Mouse (Mus musculus) embryonic fibroblast, embryonic 13.5 days (primary cell): Measurements from ENCODE around the gene 4930522L14Rik.
"Not testable (repeated sequence)": the region's sequence is repeated elsewhere in the genome, so short reads cannot be mapped to it uniquely, and the experiment has no call there.

Experiments used
- CTCF ChIP-seq: IDR thresholded peaks from 2 replicates; pipeline ENCODE4 v1.5.1; 2011; ENCODE audit warnings: mild to moderate bottlenecking, control low read depth, low read length, moderate library complexity, borderline replicate concordance; ENCODE audit not compliant: insufficient read depth
- POLR2A ChIP-seq: IDR thresholded peaks from 2 replicates; pipeline ENCODE4 v1.6.1; 2011; ENCODE audit warnings: low read depth, mild to moderate bottlenecking, control low read depth, low read length, moderate library complexity

DNA sequence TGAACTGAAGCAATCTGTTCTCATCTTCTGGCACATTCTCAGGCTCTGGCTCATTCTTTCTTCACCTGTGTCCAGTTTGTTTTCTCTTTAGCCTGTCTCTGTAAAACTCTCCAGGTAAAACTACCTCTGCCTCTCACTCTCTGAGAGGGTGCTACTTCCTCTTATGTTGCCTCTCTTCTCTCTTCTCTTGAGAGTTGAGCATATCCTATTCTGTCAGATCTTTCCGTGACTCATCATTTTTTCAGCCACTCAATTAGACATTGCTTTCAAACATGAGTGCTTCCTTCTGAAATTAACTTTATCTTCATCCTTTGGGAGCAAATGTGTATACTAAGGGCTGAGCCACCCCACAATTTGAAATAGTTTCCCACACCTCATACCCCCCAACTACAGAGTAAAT, 6.6 kb downstream of the 4930522L14Rik start:
- not testable (repeated sequence) for TF ChIP-seq CTCF, POLR2A
